Mouse (Mus musculus): ENCODE measurements around the gene Naip1. TPM values are rescaled to one million over a fixed set of nuclear protein-coding genes. Genes with fewer than 3 reads are reported as not detected.

Naip1 gene
- polyA plus RNA-seq (2017; shearing (Covaris generic)) = not detected

GRCm38 (mm10) chr13:100452415-100453127 is at the start of gene Naip1:
Gene Naip1 (minus strand): TSS chr13:100452869.

GRCm38 (mm10) chr13:100492061-100492787 is 39.6 kb upstream of the Naip1 start, which contains the start of gene Gtf2h2:
Gene Gtf2h2 (minus strand): TSS chr13:100492579.

Other genes with a start within 250 kb of the Naip1 start
- gene Naip5, start 206.5 kb downstream of the Naip1 start, polyA plus RNA-seq (2017; shearing (Covaris generic)) = 15.2 TPM
- 6.1 TPM for gene Naip6, start 135.2 kb downstream of the Naip1 start, polyA plus RNA-seq (2017; shearing (Covaris generic))
- gene Gtf2h2, start 39.7 kb upstream of the Naip1 start, polyA plus RNA-seq (2017; shearing (Covaris generic)) = 55.9 TPM
- gene Ocln, start 99.8 kb upstream of the Naip1 start, polyA plus RNA-seq (2017; shearing (Covaris generic)) = 0.79 TPM
- gene Marveld2, start 164.1 kb upstream of the Naip1 start, polyA plus RNA-seq (2017; shearing (Covaris generic)) = 7.0 TPM
- gene Ak6, start 198.1 kb upstream of the Naip1 start, polyA plus RNA-seq (2017; shearing (Covaris generic)) = 167 TPM
- 30.2 TPM for gene Rad17, start 198.2 kb upstream of the Naip1 start, polyA plus RNA-seq (2017; shearing (Covaris generic))
- gene Taf9, start 198.7 kb upstream of the Naip1 start, polyA plus RNA-seq (2017; shearing (Covaris generic)) = 5.1 TPM
- gene Ccdc125, start 216.8 kb upstream of the Naip1 start, polyA plus RNA-seq (2017; shearing (Covaris generic)) = 27.6 TPM

All from CD4-positive, CD25-positive, alpha-beta regulatory T cell, adult 9 weeks (primary cell).